Mouse (Mus musculus): ENCODE data around the gene Cntd1.

GRCm38 (mm10) chr11:101328941-101329635 lies 50.3 kb downstream of the Cntd1 start:
- no peak for TF ChIP-seq CTCF (IDR thresholded peaks at IDR 0.05; ENCODE audit: extremely low read depth, insufficient read length, insufficient replicate concordance, low read depth, low read length)
- TF ChIP-seq POLR2A (IDR thresholded peaks at IDR 0.05; ENCODE audit: low read depth, low read length), result no peak
